Mouse (Mus musculus): Measurements from ENCODE around the gene Egfl6. TPM values are rescaled to one million over a fixed set of nuclear protein-coding genes. Genes with fewer than 3 reads are reported as not detected.

Gene Egfl6
- total and polyA plus RNA-seq, 3 experiments: 0.04 TPM; not detected in 2

GRCm38 (mm10) chrX:166528126-166528525, 57.4 kb downstream of the Egfl6 start:
- H3K27me3 ChIP-seq (replicated peaks): no peaks in the 10 kb centered on the region
- DNase-seq (ENCODE audit: extremely low read depth): no peak
- dilution Hi-C loops (cut with MboI; ENCODE audit: extremely low pct_ligation_motif_present, extremely low pct_unique_long_range_greater_than_20kb, low sequenced_read_pairs) (no loop called here), in situ Hi-C loops (cut with MboI; ENCODE audit: low pct_ligation_motif_present, low pct_unique_long_range_greater_than_20kb, low sequenced_read_pairs) (no loop called here)
- H3K4me3 ChIP-seq (replicated peaks in 1 of 3; ENCODE audit: low read depth in 2 of 3, low read length in 2 of 3, poor library complexity in 1 of 3): no peak overlapping the region
- H3K9ac ChIP-seq (ENCODE audit: insufficient read depth, low read depth): no peak overlapping the region
- no peaks in the 10 kb centered on the region for H3K36me3 ChIP-seq (replicated peaks in 1 of 2; ENCODE audit: control insufficient read depth in 1 of 2, insufficient read depth in 1 of 2, low read length in 1 of 2)
- no peaks in the 10 kb centered on the region for H3K9me3 ChIP-seq (replicated peaks; ENCODE audit: low read length)
- TF ChIP-seq JUND (conservative IDR thresholded peaks at IDR 0.05; ENCODE audit: low read depth, low read length): no peak
- no peak for TF ChIP-seq ELF1 (IDR thresholded peaks at IDR 0.05; ENCODE audit: low read depth, low read length)
- TF ChIP-seq MEF2A (IDR thresholded peaks at IDR 0.05; ENCODE audit: borderline replicate concordance, low read depth, low read length): no peak
- no peak for TF ChIP-seq CHD2 (IDR thresholded peaks at IDR 0.05; ENCODE audit: low read length)
- no peak for TF ChIP-seq TBP (conservative IDR thresholded peaks at IDR 0.05; ENCODE audit: low read depth, low read length)
- no peak for TF ChIP-seq SMC3 (IDR thresholded peaks at IDR 0.05; ENCODE audit: low read depth, low read length)
- TF ChIP-seq RCOR1 (conservative IDR thresholded peaks at IDR 0.05; ENCODE audit: low read depth, low read length): no peak
- no peak for TF ChIP-seq UBTF (IDR thresholded peaks at IDR 0.05; ENCODE audit: low read depth, low read length)
- TF ChIP-seq ETS1 (conservative IDR thresholded peaks at IDR 0.05; ENCODE audit: low read depth, low read length): no peak
- TF ChIP-seq TCF12 (IDR thresholded peaks at IDR 0.05; ENCODE audit: low read depth, low read length): no peak
- no peak for TF ChIP-seq ZMIZ1 (IDR thresholded peaks at IDR 0.05; ENCODE audit: low read depth, low read length)
- H3K4me1 ChIP-seq (ENCODE audit: control insufficient read depth in 1 of 2, insufficient read depth in 2 of 2): no peaks in the 10 kb centered on the region
- H3K27ac ChIP-seq (ENCODE audit: insufficient read depth, low read depth): no peak overlapping the region
- no peak overlapping the region for H3K4me2 ChIP-seq (ENCODE audit: insufficient read depth, low read depth, poor library complexity, severe bottlenecking)
- no peaks in the 10 kb centered on the region for H3K79me2 ChIP-seq (replicated peaks; ENCODE audit: control insufficient read depth, extremely low read depth, insufficient read depth, poor library complexity, severe bottlenecking)

DNA sequence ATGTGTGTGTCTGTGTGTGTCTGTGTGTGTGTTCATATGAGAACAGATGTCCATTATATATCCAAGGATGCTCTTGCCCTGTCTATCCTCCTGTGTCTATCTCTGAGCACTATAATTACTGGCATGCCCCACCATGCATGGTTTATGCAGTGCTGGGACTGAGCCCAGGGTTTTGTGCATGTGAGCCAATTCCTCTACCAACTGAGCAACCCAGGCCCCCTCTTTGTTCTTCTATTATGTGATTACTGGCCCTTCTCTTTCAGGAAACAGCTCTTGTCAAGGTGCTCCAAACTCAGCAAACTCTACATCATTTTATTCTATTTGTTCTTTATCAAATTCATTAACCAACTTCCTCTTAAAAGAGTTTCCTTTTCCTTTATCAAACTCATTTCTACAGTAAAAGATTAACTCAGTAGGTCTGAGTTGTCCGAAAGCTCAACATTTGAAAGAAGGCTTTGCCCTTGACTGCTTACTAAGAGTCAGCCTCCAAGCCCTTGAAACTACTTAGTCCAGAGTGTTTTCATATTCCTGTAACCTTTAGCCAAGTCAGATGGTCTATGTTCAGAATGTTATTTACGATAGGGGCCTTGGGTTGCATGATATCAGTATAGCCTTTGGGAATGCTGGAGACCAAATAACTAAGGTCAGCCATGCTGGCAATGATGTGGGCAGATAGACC, 59.7 kb downstream of the Egfl6 start:
- no peaks in the 10 kb centered on the region for H3K79me2 ChIP-seq (replicated peaks; ENCODE audit: control insufficient read depth, extremely low read depth, insufficient read depth, poor library complexity, severe bottlenecking)
- no peaks in the 10 kb centered on the region for H3K36me3 ChIP-seq (replicated peaks in 1 of 2; ENCODE audit: control insufficient read depth in 1 of 2, insufficient read depth in 1 of 2, low read length in 1 of 2)
- H3K9ac ChIP-seq (ENCODE audit: insufficient read depth, low read depth): no peak overlapping the region
- no peak for DNase-seq (ENCODE audit: extremely low read depth)
- no peaks in the 10 kb centered on the region for H3K27me3 ChIP-seq (replicated peaks)
- dilution Hi-C loops (cut with MboI; ENCODE audit: extremely low pct_ligation_motif_present, extremely low pct_unique_long_range_greater_than_20kb, low sequenced_read_pairs) (no loop called here), in situ Hi-C loops (cut with MboI; ENCODE audit: low pct_ligation_motif_present, low pct_unique_long_range_greater_than_20kb, low sequenced_read_pairs) (no loop called here)
- no peaks in the 10 kb centered on the region for H3K9me3 ChIP-seq (replicated peaks; ENCODE audit: low read length)
- H3K4me2 ChIP-seq (ENCODE audit: insufficient read depth, low read depth, poor library complexity, severe bottlenecking): no peak overlapping the region
- H3K27ac ChIP-seq (ENCODE audit: insufficient read depth, low read depth): no peak overlapping the region
- TF ChIP-seq NRF1 (IDR thresholded peaks at IDR 0.05; ENCODE audit: low read depth, low read length): no peak
- H3K4me1 ChIP-seq (ENCODE audit: control insufficient read depth in 1 of 2, insufficient read depth in 2 of 2): no peaks in the 10 kb centered on the region
- H3K4me3 ChIP-seq (replicated peaks in 1 of 3; ENCODE audit: low read depth in 2 of 3, low read length in 2 of 3, poor library complexity in 1 of 3): no peak overlapping the region

GRCm38 (mm10) chrX:166520782-166521181, 64.7 kb downstream of the Egfl6 start:
- dilution Hi-C loops (cut with MboI; ENCODE audit: extremely low pct_ligation_motif_present, extremely low pct_unique_long_range_greater_than_20kb, low sequenced_read_pairs): no loop called here
- in situ Hi-C loops (cut with MboI; ENCODE audit: low pct_ligation_motif_present, low pct_unique_long_range_greater_than_20kb, low sequenced_read_pairs): no loop called here
- H3K27me3 ChIP-seq (replicated peaks): no peaks in the 10 kb centered on the region
- no peak overlapping the region for H3K27ac ChIP-seq (ENCODE audit: insufficient read depth, low read depth)
- no peaks in the 10 kb centered on the region for H3K36me3 ChIP-seq (replicated peaks in 1 of 2; ENCODE audit: control insufficient read depth in 1 of 2, insufficient read depth in 1 of 2, low read length in 1 of 2)
- no peak overlapping the region for H3K9ac ChIP-seq (ENCODE audit: insufficient read depth, low read depth)
- no peak for DNase-seq (ENCODE audit: extremely low read depth)
- no peak overlapping the region for H3K4me3 ChIP-seq (replicated peaks in 1 of 3; ENCODE audit: low read depth in 2 of 3, low read length in 2 of 3, poor library complexity in 1 of 3)
- no peaks in the 10 kb centered on the region for H3K9me3 ChIP-seq (replicated peaks; ENCODE audit: low read length)
- TF ChIP-seq POLR2AphosphoS2 (IDR thresholded peaks at IDR 0.05; ENCODE audit: low read depth, low read length) (no peak), MAZ (IDR thresholded peaks at IDR 0.05; ENCODE audit: low read depth, low read length) (no peak), EP300 (IDR thresholded peaks at IDR 0.05; ENCODE audit: low read length) (no peak), MYC (IDR thresholded peaks at IDR 0.05; ENCODE audit: low read depth, low read length) (no peak), CHD1 (IDR thresholded peaks at IDR 0.05; ENCODE audit: low read depth, low read length) (no peak), PAX5 (IDR thresholded peaks at IDR 0.05; ENCODE audit: low read length) (no peak), JUND (conservative IDR thresholded peaks at IDR 0.05; ENCODE audit: low read depth, low read length) (no peak), GABPA (IDR thresholded peaks at IDR 0.05; ENCODE audit: insufficient replicate concordance, low read depth, low read length) (no peak), USF1 (IDR thresholded peaks at IDR 0.05; ENCODE audit: low read depth, low read length) (no peak), POLR2A (IDR thresholded peaks at IDR 0.05; ENCODE audit: low read depth, low read length) (no peak), KAT2A (IDR thresholded peaks at IDR 0.05; ENCODE audit: insufficient replicate concordance, low read length) (no peak), ZNF384 (IDR thresholded peaks at IDR 0.05; ENCODE audit: low read depth, low read length) (no peak), JUN (IDR thresholded peaks at IDR 0.05; ENCODE audit: insufficient read depth, low read depth, low read length) (no peak), IRF4 (IDR thresholded peaks at IDR 0.05; ENCODE audit: low read depth, low read length) (no peak), CTCF (conservative IDR thresholded peaks at IDR 0.05 in 1 of 2, IDR thresholded peaks at IDR 0.05 in 1 of 2; ENCODE audit: low read depth in 2 of 2, low read length in 2 of 2) (no peak)
- H3K4me2 ChIP-seq (ENCODE audit: insufficient read depth, low read depth, poor library complexity, severe bottlenecking): no peak overlapping the region
- H3K79me2 ChIP-seq (replicated peaks; ENCODE audit: control insufficient read depth, extremely low read depth, insufficient read depth, poor library complexity, severe bottlenecking): no peaks in the 10 kb centered on the region
- H3K4me1 ChIP-seq (ENCODE audit: control insufficient read depth in 1 of 2, insufficient read depth in 2 of 2): peaks cover 0 to 13% of the 10 kb centered on the region in 2 experiments; a peak in 1 of 4 replicates
